23 mouse cellular contexts compared by ENCODE assay signal in the genomic region with DNA sequence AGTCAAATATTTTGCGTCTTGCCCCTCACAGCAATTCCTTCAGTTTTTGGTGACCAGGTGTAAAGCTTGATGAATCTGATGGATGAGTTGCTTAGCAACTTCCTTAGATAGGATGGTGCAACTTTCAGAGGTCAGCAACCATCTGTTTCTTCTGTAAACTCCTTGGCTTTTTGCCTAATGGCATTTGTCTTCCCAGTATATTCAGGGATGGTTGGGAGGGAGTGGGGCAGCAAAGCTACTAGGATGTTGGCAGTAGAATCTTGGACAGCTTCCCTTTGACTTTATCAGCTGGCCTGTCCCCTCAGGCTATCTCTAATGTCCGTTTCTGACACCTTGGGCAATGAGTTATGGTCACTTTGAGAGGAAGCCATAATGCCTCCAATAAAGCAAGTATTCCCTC.
"Had no signal": no experiment of that assay in that cellular context is flagged by ENCODE, and none has a peak within 500 bp of the region (broad histone marks: within the 10 kb centered on the region; RNA-seq: fewer than 3 reads in every experiment).

No protein-coding gene starts in this region.

- H3K4me2 ChIP-seq: heart, embryonic 12.5 days; hindbrain, embryonic 13.5 days; hindbrain, embryonic 15.5 days; intestine, embryonic 15.5 days; limb, embryonic 13.5 days; limb, embryonic 15.5 days; liver, embryonic 12.5 days had no signal

- ATAC-seq: inflammation-experienced regulatory T-cells, adult 6 months; intestine, embryonic 15.5 days; intestine, postnatal 0 days; liver, embryonic 12.5 days had no signal

- H3K4me1 ChIP-seq: heart, embryonic 12.5 days; hindbrain, embryonic 10.5 days; hindbrain, embryonic 13.5 days; hindbrain, embryonic 15.5 days; limb, embryonic 15.5 days; liver, embryonic 12.5 days had no signal

- DNase-seq: gastrocnemius, adult 2 months; gastrocnemius, postnatal 10 days; gastrocnemius, postnatal 25 days; heart, adult 18-20 months; heart, postnatal 10 days; heart, postnatal 4 days; kidney, adult 18-20 months; kidney, adult 8-10 months; kidney, postnatal 10 days; kidney, postnatal 25 days; kidney, postnatal 4 days had no signal

- H3K4me3 ChIP-seq: gastrocnemius, adult 2 months; heart, embryonic 10.5 days; heart, embryonic 12.5 days; hindbrain, embryonic 10.5 days; hindbrain, embryonic 13.5 days; hindbrain, embryonic 15.5 days; intestine, embryonic 15.5 days; layer of hippocampus, adult 2 months; limb, embryonic 13.5 days; limb, embryonic 15.5 days; liver, embryonic 12.5 days had no signal

- H3K36me3 ChIP-seq: heart, embryonic 10.5 days; heart, embryonic 12.5 days; hindbrain, embryonic 10.5 days; hindbrain, embryonic 13.5 days; hindbrain, embryonic 15.5 days; intestine, embryonic 15.5 days; limb, embryonic 13.5 days; limb, embryonic 15.5 days; liver, embryonic 12.5 days had no signal

- H3K27me3 ChIP-seq: heart, embryonic 12.5 days; hindbrain, embryonic 13.5 days; hindbrain, embryonic 15.5 days; intestine, embryonic 15.5 days; limb, embryonic 15.5 days; liver, embryonic 12.5 days had no signal

- H3K9me3 ChIP-seq: heart, embryonic 10.5 days; heart, embryonic 12.5 days; hindbrain, embryonic 10.5 days; hindbrain, embryonic 13.5 days; hindbrain, embryonic 15.5 days; intestine, embryonic 15.5 days; limb, embryonic 13.5 days; limb, embryonic 15.5 days; liver, embryonic 12.5 days had no signal

- H3K27ac ChIP-seq: gastrocnemius, adult 2 months; heart, embryonic 10.5 days; hindbrain, embryonic 10.5 days; hindbrain, embryonic 13.5 days; hindbrain, embryonic 15.5 days; intestine, embryonic 15.5 days; layer of hippocampus, adult 2 months; limb, embryonic 13.5 days; limb, embryonic 15.5 days; liver, embryonic 12.5 days had no signal

- H3K9ac ChIP-seq: heart, embryonic 12.5 days; hindbrain, embryonic 13.5 days; hindbrain, embryonic 15.5 days; intestine, embryonic 15.5 days; limb, embryonic 13.5 days; limb, embryonic 15.5 days; liver, embryonic 12.5 days had no signal
